Mouse (Mus musculus): ENCODE measurements around the gene Ranbp2. TPM values are rescaled to one million over a fixed set of nuclear protein-coding genes. Genes with fewer than 3 reads are reported as not detected.
A peak's percentile ranks its signal among the peaks of the same experiment; 100 is the strongest.

Gene Ranbp2
- polyA plus RNA-seq (2015; fragmentation: Nextera tagmentation; extraction: Ambion mirVana): 17.3 and 19.6 TPM in 2 replicates

GRCm38 (mm10) chr10:58446384-58447279 is at the start of gene Ranbp2:
Gene Ranbp2 (plus strand): TSS chr10:58446920.
- H3K4me1 ChIP-seq (replicated peaks): peaks cover 18% of the 10 kb centered on the region
- H3K27me3 ChIP-seq: no peaks in the 10 kb centered on the region
- no peaks in the 10 kb centered on the region for H3K36me3 ChIP-seq
- peak; percentile 98 for ATAC-seq (ENCODE audit: low read depth)
- no peaks in the 10 kb centered on the region for H3K9me3 ChIP-seq
- H3K4me2 ChIP-seq: peak within 1 kb of the TSS; percentile 76
- under 1% methylated on average over 85 of the region's 91 CpGs for WGBS
- peak within 1 kb of the TSS; percentile 98 for H3K4me3 ChIP-seq
- peak within 1 kb of the TSS; percentile 97 for H3K9ac ChIP-seq
- H3K27ac ChIP-seq (replicated peaks): peak within 1 kb of the TSS; percentile 96

- H3K9ac ChIP-seq: no peak overlapping the region
- no peaks in the 10 kb centered on the region for H3K27me3 ChIP-seq
- H3K4me3 ChIP-seq: no peak overlapping the region
- peaks cover 7% of the 10 kb centered on the region; the same call in 1 of the 2 replicates for H3K4me1 ChIP-seq (replicated peaks)
- WGBS: 91% methylated on average over 8 of the region's 8 CpGs
- H3K9me3 ChIP-seq: no peaks in the 10 kb centered on the region
- no peak overlapping the region for H3K4me2 ChIP-seq
- H3K36me3 ChIP-seq: peaks cover 18% of the 10 kb centered on the region
- ATAC-seq (ENCODE audit: low read depth): no peak
- H3K27ac ChIP-seq (replicated peaks): no peak overlapping the region
Observed at GRCm38 (mm10) chr10:58398941-58399340, 47.8 kb upstream of the Ranbp2 start.

- Histone ChIP-seq H3K9ac (no peak overlapping the region), H3K4me1 (replicated peaks) (no peaks in the 10 kb centered on the region), H3K4me3 (no peak overlapping the region), H3K27ac (replicated peaks) (no peak overlapping the region), H3K4me2 (no peak overlapping the region), H3K36me3 (peaks cover 25% of the 10 kb centered on the region), H3K27me3 (no peaks in the 10 kb centered on the region), H3K9me3 (no peaks in the 10 kb centered on the region)
- no peak for ATAC-seq (ENCODE audit: low read depth)
- 85% methylated on average over 3 of the region's 3 CpGs for WGBS
Observed at GRCm38 (mm10) chr10:58401838-58402237, 44.9 kb upstream of the Ranbp2 start.

GRCm38 (mm10) chr10:58404639-58405038 is 42.1 kb upstream of the Ranbp2 start:
- Histone ChIP-seq H3K4me2 (no peak overlapping the region), H3K36me3 (peaks cover 34% of the 10 kb centered on the region), H3K9me3 (no peaks in the 10 kb centered on the region), H3K4me3 (no peak overlapping the region), H3K4me1 (replicated peaks) (no peaks in the 10 kb centered on the region), H3K27me3 (no peaks in the 10 kb centered on the region), H3K27ac (replicated peaks) (no peak overlapping the region), H3K9ac (no peak overlapping the region)
- 91% methylated on average over 6 of the region's 6 CpGs for WGBS
- ATAC-seq (ENCODE audit: low read depth): no peak

GRCm38 (mm10) chr10:58405285-58405948 is 41.3 kb upstream of the Ranbp2 start:
- no peak for ATAC-seq (ENCODE audit: low read depth)
- Histone ChIP-seq H3K9me3 (no peaks in the 10 kb centered on the region), H3K27ac (replicated peaks) (0 out of 2 replicates have a peak overlapping the region, but pooled peaks have one; percentile 52), H3K36me3 (peaks cover 41% of the 10 kb centered on the region), H3K4me2 (no peak overlapping the region), H3K4me3 (no peak overlapping the region), H3K9ac (no peak overlapping the region), H3K27me3 (no peaks in the 10 kb centered on the region), H3K4me1 (replicated peaks) (no peaks in the 10 kb centered on the region)
- 88% methylated on average over 4 of the region's 4 CpGs for WGBS

- Histone ChIP-seq H3K27ac (replicated peaks) (no peak overlapping the region), H3K9ac (no peak overlapping the region), H3K9me3 (no peaks in the 10 kb centered on the region), H3K4me3 (no peak overlapping the region), H3K36me3 (peaks cover 45% of the 10 kb centered on the region), H3K4me2 (no peak overlapping the region), H3K4me1 (replicated peaks) (no peaks in the 10 kb centered on the region), H3K27me3 (no peaks in the 10 kb centered on the region)
- no peak for ATAC-seq (ENCODE audit: low read depth)
- WGBS: 84% methylated on average over 2 of the region's 2 CpGs
Observed at GRCm38 (mm10) chr10:58405949-58406305, 40.8 kb upstream of the Ranbp2 start.

GRCm38 (mm10) chr10:58412331-58412730 is 34.4 kb upstream of the Ranbp2 start:
- no peak for ATAC-seq (ENCODE audit: low read depth)
- WGBS: 91% methylated on average over 4 of the region's 4 CpGs

GRCm38 (mm10) chr10:58412852-58413251 is 33.9 kb upstream of the Ranbp2 start:
- no peak for ATAC-seq (ENCODE audit: low read depth)

More at GRCm38 (mm10) chr10:58412331-58412730, 34.4 kb upstream of the Ranbp2 start:
- no peak overlapping the region for H3K4me3 ChIP-seq
- H3K27ac ChIP-seq (replicated peaks): no peak overlapping the region
- no peak overlapping the region for H3K4me2 ChIP-seq
- H3K27me3 ChIP-seq: no peaks in the 10 kb centered on the region
- H3K9ac ChIP-seq: no peak overlapping the region
- H3K4me1 ChIP-seq (replicated peaks): no peaks in the 10 kb centered on the region
- peaks cover 73% of the 10 kb centered on the region for H3K36me3 ChIP-seq
- no peaks in the 10 kb centered on the region for H3K9me3 ChIP-seq

GRCm38 (mm10) chr10:58416702-58417101 is 30.0 kb upstream of the Ranbp2 start:
- H3K4me3 ChIP-seq: no peak overlapping the region
- H3K27me3 ChIP-seq: no peaks in the 10 kb centered on the region
- no peaks in the 10 kb centered on the region for H3K9me3 ChIP-seq
- no peak overlapping the region for H3K27ac ChIP-seq (replicated peaks)
- 90% methylated on average over 3 of the region's 3 CpGs for WGBS
- H3K9ac ChIP-seq: no peak overlapping the region
- no peak for ATAC-seq (ENCODE audit: low read depth)
- no peaks in the 10 kb centered on the region for H3K4me1 ChIP-seq (replicated peaks)
- no peak overlapping the region for H3K4me2 ChIP-seq
- H3K36me3 ChIP-seq: peaks cover 60% of the 10 kb centered on the region

More at GRCm38 (mm10) chr10:58412852-58413251, 33.9 kb upstream of the Ranbp2 start:
- Histone ChIP-seq H3K9ac (no peak overlapping the region), H3K4me2 (no peak overlapping the region), H3K4me3 (no peak overlapping the region), H3K27ac (replicated peaks) (no peak overlapping the region), H3K36me3 (peaks cover 78% of the 10 kb centered on the region), H3K4me1 (replicated peaks) (no peaks in the 10 kb centered on the region), H3K27me3 (no peaks in the 10 kb centered on the region), H3K9me3 (no peaks in the 10 kb centered on the region)

GRCm38 (mm10) chr10:58418290-58418971 is 28.3 kb upstream of the Ranbp2 start:
- H3K9ac ChIP-seq: no peak overlapping the region
- H3K27ac ChIP-seq (replicated peaks): no peak overlapping the region
- no peak for ATAC-seq (ENCODE audit: low read depth)
- H3K36me3 ChIP-seq: peaks cover 55% of the 10 kb centered on the region
- no peak overlapping the region for H3K4me3 ChIP-seq
- H3K4me2 ChIP-seq: no peak overlapping the region
- no peaks in the 10 kb centered on the region for H3K4me1 ChIP-seq (replicated peaks)
- H3K27me3 ChIP-seq: no peaks in the 10 kb centered on the region
- 87% methylated on average over 10 of the region's 10 CpGs for WGBS
- H3K9me3 ChIP-seq: no peaks in the 10 kb centered on the region

GRCm38 (mm10) chr10:58427930-58428329 is 18.8 kb upstream of the Ranbp2 start:
- no peaks in the 10 kb centered on the region for H3K27me3 ChIP-seq
- H3K36me3 ChIP-seq: peaks cover 22% of the 10 kb centered on the region
- 98% methylated on average over 2 of the region's 2 CpGs for WGBS
- no peak overlapping the region for H3K9ac ChIP-seq
- no peak overlapping the region for H3K27ac ChIP-seq (replicated peaks)
- no peak for ATAC-seq (ENCODE audit: low read depth)
- H3K4me1 ChIP-seq (replicated peaks): no peaks in the 10 kb centered on the region
- H3K9me3 ChIP-seq: no peaks in the 10 kb centered on the region
- H3K4me3 ChIP-seq: no peak overlapping the region
- no peak overlapping the region for H3K4me2 ChIP-seq

GRCm38 (mm10) chr10:58445850-58446249 is 870 bp upstream of the Ranbp2 start:
- peak; percentile 3 for ATAC-seq (ENCODE audit: low read depth)
- Histone ChIP-seq H3K9me3 (no peaks in the 10 kb centered on the region), H3K4me1 (replicated peaks) (peaks cover 18% of the 10 kb centered on the region), H3K27me3 (no peaks in the 10 kb centered on the region), H3K27ac (replicated peaks) (peak overlapping the region; percentile 93), H3K36me3 (no peaks in the 10 kb centered on the region), H3K4me3 (peak overlapping the region; percentile 98), H3K9ac (peak overlapping the region; percentile 87), H3K4me2 (peak overlapping the region; percentile 72)
- WGBS: 24% methylated on average over 9 of the region's 9 CpGs
